Mouse (Mus musculus) limb, embryonic 14.5 days (tissue): ENCODE data around the gene Enpep. TPM values are rescaled to one million over a fixed set of nuclear protein-coding genes. Genes with fewer than 3 reads are reported as not detected.

ENCODE experiments used
- ATAC-seq: fragments of 200-750 bp; cut with Nextera tagmentation; 2 replicates; pipeline ENCODE4 v1.8.0; 2017; ENCODE audit warnings: low read depth, moderate number of reproducible peaks, moderate TSS enrichment; ENCODE audit not compliant: low FRiP score
- DNase-seq: peaks from one replicate; pipeline ENCODE4 v3.0.0-alpha.2; 2015; ENCODE audit warnings: low spot score
- H3K27ac ChIP-seq: fragments of 300-500 bp; sonication (generic); replicated peaks from 2 replicates; pipeline ENCODE4 v1.5.1; 2014; ENCODE audit warnings: low read depth, mild to moderate bottlenecking, low read length, moderate library complexity, mixed read lengths
- H3K27me3 ChIP-seq: fragments of 300-500 bp; sonication (generic); 2 replicates; pipeline ENCODE4 v1.6.1; 2014; ENCODE audit warnings: low read length, mixed read lengths; ENCODE audit not compliant: control insufficient read depth, insufficient read depth
- H3K36me3 ChIP-seq: fragments of 300-500 bp; sonication (generic); 2 replicates; pipeline ENCODE4 v1.6.1; 2014; ENCODE audit warnings: mild to moderate bottlenecking, low read length, moderate library complexity, mixed read lengths; ENCODE audit not compliant: control insufficient read depth, insufficient read depth
- H3K4me1 ChIP-seq: fragments of 300-500 bp; sonication (generic); 2 replicates; pipeline ENCODE4 v1.6.1; 2014; ENCODE audit warnings: antibody characterized with exemption, low read length, mixed read lengths; ENCODE audit not compliant: control insufficient read depth, insufficient read depth
- H3K4me2 ChIP-seq: fragments of 300-500 bp; sonication (generic); replicated peaks from 2 replicates; pipeline ENCODE4 v1.6.1; 2014; ENCODE audit warnings: low read depth, mild to moderate bottlenecking, low read length, moderate library complexity; ENCODE audit not compliant: severe bottlenecking
- H3K4me3 ChIP-seq: fragments of 300-500 bp; sonication (generic); replicated peaks from 2 replicates; pipeline ENCODE4 v1.5.1; 2014; ENCODE audit warnings: low read length
- H3K9ac ChIP-seq: fragments of 300-500 bp; sonication (generic); 2 replicates; pipeline ENCODE4 v1.6.1; 2014; ENCODE audit warnings: mild to moderate bottlenecking, low read depth, low read length, moderate library complexity; ENCODE audit not compliant: severe bottlenecking
- H3K9me3 ChIP-seq: fragments of 300-500 bp; sonication (generic); 2 replicates; pipeline ENCODE4 v1.6.1; 2016; ENCODE audit warnings: low read length; ENCODE audit not compliant: control insufficient read depth
- POLR2A ChIP-seq: fragments of 200-500 bp; IDR thresholded peaks from 2 replicates; pipeline ENCODE4 v1.8.0; 2012; ENCODE audit warnings: inconsistent platforms, mild to moderate bottlenecking, moderate library complexity, borderline replicate concordance; ENCODE audit not compliant: insufficient read depth, insufficient read length; ENCODE audit errors: extremely low read depth
- WGBS: fragments of 180-500 bp; shearing (Covaris S2); extraction: QIAGEN DNeasy Blood & Tissue Kit; methylation state at CpG from one replicate; pipeline ENCODE4 v1.1.7; 2014; 5-methylcytosine and 5-hydroxymethylcytosine counted together
- polyA plus RNA-seq, 2 experiments: library from polyadenylated mRNA; depleted of rRNA in 1 of 2; stranded (reverse) in 1 of 2; unstranded in 1 of 2; fragments of >200 nt; fragmentation: Nextera tagmentation in 1 of 2; extraction: Ambion mirVana in 1 of 2; gene quantifications; 2 replicates each; pipeline versions ENCODE4 v1.2.1 to v1.2.3; 2012 to 2014

Gene Enpep
- polyA plus RNA-seq, 2 experiments = 1.7 to 3.1 TPM

DNA sequence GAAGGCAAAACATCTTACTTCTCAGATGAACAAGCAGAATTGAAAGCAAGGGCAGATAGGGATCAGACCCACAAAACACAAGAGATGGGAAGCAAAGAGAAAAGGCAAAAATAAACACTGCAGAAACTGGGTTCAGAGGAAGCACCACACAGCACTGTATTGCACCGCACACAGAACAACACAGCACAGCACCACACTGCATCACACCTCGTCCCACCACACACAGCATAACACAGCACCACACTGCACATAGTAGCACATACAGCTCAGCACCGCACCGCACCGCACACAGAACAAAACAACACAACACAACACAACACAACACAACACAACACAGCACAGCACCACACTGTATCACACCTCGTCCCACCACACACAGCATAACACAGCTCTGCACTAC lies 1.1 kb downstream of the Enpep start:
- H3K9ac ChIP-seq = no peak overlapping the region
- no peak overlapping the region for H3K4me3 ChIP-seq
- no peaks in the 10 kb centered on the region for H3K27me3 ChIP-seq
- no peak overlapping the region for H3K27ac ChIP-seq
- peaks cover 12% of the 10 kb centered on the region for H3K4me1 ChIP-seq
- no peak for TF ChIP-seq POLR2A
- H3K36me3 ChIP-seq = no peaks in the 10 kb centered on the region
- no peaks in the 10 kb centered on the region for H3K9me3 ChIP-seq
- no peak overlapping the region for H3K4me2 ChIP-seq
- no peak for DNase-seq
- ATAC-seq = no peak
- WGBS = 92% methylated on average over 6 of the region's 6 CpGs

DNA sequence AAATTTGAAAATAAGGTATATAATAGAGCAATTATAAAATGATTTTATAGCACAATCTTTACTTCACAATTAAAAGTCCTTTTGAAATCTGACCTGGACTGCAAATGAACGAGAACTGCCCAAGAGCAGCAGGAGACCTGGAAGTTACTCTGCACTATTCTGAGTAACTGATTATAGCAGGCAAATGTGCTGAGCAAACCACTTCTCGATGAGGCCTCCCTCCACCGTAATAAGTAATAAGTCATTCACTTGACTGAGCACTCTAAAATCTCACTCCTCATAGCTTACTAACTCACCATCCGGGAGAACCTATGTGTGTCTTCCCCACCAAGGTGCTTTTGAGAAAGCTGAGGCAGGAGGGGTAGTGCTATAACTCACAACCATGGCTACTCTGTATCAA lies 4.5 kb downstream of the Enpep start:
- Histone ChIP-seq H3K9ac (no peak overlapping the region), H3K27ac (no peak overlapping the region), H3K4me2 (no peak overlapping the region), H3K4me1 (peaks cover 10% of the 10 kb centered on the region), H3K36me3 (no peaks in the 10 kb centered on the region), H3K27me3 (no peaks in the 10 kb centered on the region), H3K9me3 (no peaks in the 10 kb centered on the region), H3K4me3 (no peak overlapping the region)
- no peak for DNase-seq
- 57% methylated on average over 4 of the region's 4 CpGs for WGBS
- no peak for TF ChIP-seq POLR2A
- ATAC-seq = no peak

DNA sequence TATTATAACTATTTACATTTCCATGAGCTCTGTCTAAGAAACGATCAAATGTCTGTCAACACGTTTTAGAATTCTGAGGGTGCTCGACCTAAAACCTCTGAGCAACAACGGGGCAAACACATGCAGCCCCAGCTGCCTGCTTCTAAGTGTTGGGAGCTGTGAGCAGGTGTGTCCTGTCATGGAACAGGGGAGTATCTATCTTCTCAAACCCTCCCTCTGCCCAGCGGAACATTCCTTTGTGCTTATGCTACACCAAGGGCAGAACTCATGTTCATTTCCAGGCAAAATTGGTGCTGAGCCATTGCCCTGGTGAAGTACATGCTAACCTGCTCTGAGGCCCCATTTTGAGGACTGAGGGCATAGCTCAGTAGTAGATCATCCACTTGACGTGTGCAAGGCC lies 10.9 kb downstream of the Enpep start:
- ATAC-seq (no peak), DNase-seq (no peak)
- Histone ChIP-seq H3K4me2 (no peak overlapping the region), H3K9ac (no peak overlapping the region), H3K27ac (no peak overlapping the region), H3K9me3 (no peaks in the 10 kb centered on the region), H3K27me3 (no peaks in the 10 kb centered on the region), H3K36me3 (no peaks in the 10 kb centered on the region), H3K4me3 (no peak overlapping the region), H3K4me1 (no peaks in the 10 kb centered on the region)
- WGBS = 68% methylated on average over 6 of the region's 6 CpGs
- no peak for TF ChIP-seq POLR2A

DNA sequence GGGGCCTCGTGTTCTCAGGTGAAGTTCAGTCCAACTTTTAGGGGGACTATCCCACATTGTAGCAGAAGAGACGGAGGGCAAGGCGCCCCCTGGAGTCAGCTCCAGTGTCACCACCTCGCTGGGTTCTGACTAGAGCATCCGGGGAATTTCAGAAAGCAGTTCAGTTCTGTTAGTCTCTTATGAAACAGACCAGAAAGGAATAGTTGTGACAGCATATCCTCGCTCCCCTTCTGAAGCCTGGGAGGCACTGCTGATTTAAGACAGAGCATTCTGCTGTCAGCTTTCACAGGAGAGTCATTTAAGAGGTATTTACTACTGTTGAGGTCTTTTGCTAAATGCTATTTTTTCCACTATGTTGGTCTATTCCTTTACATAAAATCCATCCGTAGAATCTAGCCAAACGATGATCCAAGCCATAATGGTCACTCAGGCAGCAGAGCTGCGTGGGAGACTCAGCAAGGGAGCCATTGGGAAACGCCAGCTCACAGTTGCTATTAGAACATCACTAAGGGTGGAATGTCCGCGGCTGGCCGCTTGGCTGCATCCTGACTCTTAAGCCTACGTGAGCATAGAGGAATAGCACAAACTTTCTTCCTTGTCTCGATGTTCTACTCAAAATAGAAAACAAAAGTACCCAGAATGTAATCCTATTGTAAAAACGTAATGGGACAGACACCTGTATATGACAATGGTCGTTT lies 15.3 kb downstream of the Enpep start:
- no peaks in the 10 kb centered on the region for H3K9me3 ChIP-seq
- no peaks in the 10 kb centered on the region for H3K4me1 ChIP-seq
- 76% methylated on average over 17 of the region's 17 CpGs for WGBS
- no peaks in the 10 kb centered on the region for H3K36me3 ChIP-seq
- no peak overlapping the region for H3K4me2 ChIP-seq
- no peak overlapping the region for H3K27ac ChIP-seq
- H3K27me3 ChIP-seq = no peaks in the 10 kb centered on the region
- no peak overlapping the region for H3K9ac ChIP-seq
- ATAC-seq (no peak), DNase-seq (no peak)
- no peak overlapping the region for H3K4me3 ChIP-seq
- no peak for TF ChIP-seq POLR2A

DNA sequence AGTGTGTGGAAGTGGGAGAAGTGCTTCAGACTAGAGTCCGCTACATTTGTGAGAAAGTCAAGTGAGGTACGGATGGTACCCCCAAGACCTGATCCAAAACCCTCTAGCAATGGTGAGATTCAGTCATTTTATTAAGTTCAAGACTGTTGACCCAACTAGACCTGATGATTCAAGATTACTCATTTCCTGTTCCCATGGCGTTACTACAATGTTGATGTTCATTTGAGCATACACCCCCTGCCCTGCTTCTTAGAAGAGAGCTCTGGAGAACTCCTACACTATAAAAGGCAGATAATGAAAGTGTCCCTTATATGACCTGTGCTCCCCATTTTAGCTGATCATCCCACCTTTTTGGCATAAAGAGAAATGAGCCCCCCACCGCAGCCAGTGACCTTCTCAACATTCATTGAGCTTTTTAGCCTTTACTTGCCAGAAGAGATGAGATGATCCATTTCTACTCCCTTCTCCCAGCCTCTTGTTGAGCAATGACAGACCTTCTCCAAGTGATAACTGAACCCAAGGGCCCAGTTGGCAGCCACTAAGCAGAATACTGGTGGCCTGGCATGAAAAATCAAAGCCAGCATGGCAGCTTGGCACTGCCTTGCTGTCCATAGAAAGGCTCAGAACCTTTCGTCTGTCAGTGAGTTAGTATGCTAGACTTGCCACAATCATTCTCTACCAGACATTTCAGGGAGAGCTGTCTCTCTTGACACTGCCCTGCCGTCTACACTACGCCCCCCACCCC lies 18.7 kb downstream of the Enpep start:
- no peaks in the 10 kb centered on the region for H3K27me3 ChIP-seq
- ATAC-seq = no peak
- no peak for TF ChIP-seq POLR2A

DNA sequence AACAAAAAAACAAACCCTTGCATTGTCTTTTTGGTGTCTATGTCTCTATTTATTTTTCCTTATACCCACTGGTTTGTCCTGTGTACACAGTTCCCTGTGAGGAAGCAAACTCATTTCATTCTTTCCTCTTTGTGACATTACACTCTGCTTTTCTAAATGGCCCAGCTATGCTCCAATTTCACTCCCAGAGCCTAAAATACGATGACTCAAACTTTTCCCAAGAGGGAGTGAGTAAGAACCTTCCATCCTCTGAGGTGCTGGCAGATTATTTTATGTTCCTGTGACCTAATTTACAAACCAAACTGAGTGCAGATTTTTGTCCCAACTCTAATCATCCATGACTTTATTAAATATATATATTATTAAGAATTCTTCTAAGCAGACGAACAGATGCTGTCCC lies 19.3 kb downstream of the Enpep start:
- Histone ChIP-seq H3K9me3 (no peaks in the 10 kb centered on the region), H3K4me3 (no peak overlapping the region), H3K36me3 (no peaks in the 10 kb centered on the region), H3K4me2 (no peak overlapping the region), H3K27me3 (no peaks in the 10 kb centered on the region), H3K4me1 (no peaks in the 10 kb centered on the region), H3K9ac (no peak overlapping the region), H3K27ac (no peak overlapping the region)
- no peak for ATAC-seq
- no peak for DNase-seq
- WGBS = 68% methylated on average over 2 of the region's 2 CpGs
- no peak for TF ChIP-seq POLR2A

More for the DNA sequence above, 18.7 kb downstream of the Enpep start:
- Histone ChIP-seq H3K4me2 (no peak overlapping the region), H3K4me1 (no peaks in the 10 kb centered on the region), H3K36me3 (no peaks in the 10 kb centered on the region), H3K9me3 (no peaks in the 10 kb centered on the region), H3K4me3 (no peak overlapping the region), H3K27ac (no peak overlapping the region), H3K9ac (no peak overlapping the region)
- DNase-seq = no peak
- 87% methylated on average over 7 of the region's 7 CpGs for WGBS
